Mouse (Mus musculus): ENCODE results near the gene Gpr152. TPM values are rescaled to one million over a fixed set of nuclear protein-coding genes. Genes with fewer than 3 reads are reported as not detected.

Gene Gpr152
- polyA plus RNA-seq, 1 experiment: not detected

- peaks cover 38% of the 10 kb centered on the region for H3K4me1 ChIP-seq (ENCODE audit: control insufficient read depth, insufficient read depth, low read length)
- TF ChIP-seq POLR2A (IDR thresholded peaks at IDR 0.05; ENCODE audit: insufficient read depth, low read depth, low read length): no peak
- TF ChIP-seq CTCF (IDR thresholded peaks at IDR 0.05; ENCODE audit: insufficient read depth, low read depth, low read length): no peak
- peak overlapping the region; percentile 57 for H3K4me3 ChIP-seq (ENCODE audit: insufficient read depth, low read depth, low read length)
- no peak overlapping the region for H3K27ac ChIP-seq (ENCODE audit: insufficient read depth, low read depth, low read length)
- 2% methylated on average over 21 of the region's 21 CpGs for WGBS
Measured at GRCm38 (mm10) chr19:4097441-4097825, 42.2 kb upstream of the Gpr152 start.

GRCm38 (mm10) chr19:4098426-4098825, 41.2 kb upstream of the Gpr152 start:
- 86% methylated on average over 13 of the region's 13 CpGs for WGBS
- Histone ChIP-seq H3K4me1 (ENCODE audit: control insufficient read depth, insufficient read depth, low read length) (peaks cover 47% of the 10 kb centered on the region), H3K27ac (ENCODE audit: insufficient read depth, low read depth, low read length) (no peak overlapping the region), H3K4me3 (ENCODE audit: insufficient read depth, low read depth, low read length) (no peak overlapping the region)
- TF ChIP-seq CTCF (IDR thresholded peaks at IDR 0.05; ENCODE audit: insufficient read depth, low read depth, low read length) (no peak), POLR2A (IDR thresholded peaks at IDR 0.05; ENCODE audit: insufficient read depth, low read depth, low read length) (no peak)

GRCm38 (mm10) chr19:4099056-4099455, 40.5 kb upstream of the Gpr152 start:
- Histone ChIP-seq H3K27ac (ENCODE audit: insufficient read depth, low read depth, low read length) (no peak overlapping the region), H3K4me3 (ENCODE audit: insufficient read depth, low read depth, low read length) (no peak overlapping the region), H3K4me1 (ENCODE audit: control insufficient read depth, insufficient read depth, low read length) (peaks cover 47% of the 10 kb centered on the region)
- 10% methylated on average over 9 of the region's 9 CpGs for WGBS
- peak; percentile 86 for TF ChIP-seq CTCF (IDR thresholded peaks at IDR 0.05; ENCODE audit: insufficient read depth, low read depth, low read length)
- TF ChIP-seq POLR2A (IDR thresholded peaks at IDR 0.05; ENCODE audit: insufficient read depth, low read depth, low read length): no peak

- H3K27ac ChIP-seq (ENCODE audit: insufficient read depth, low read depth, low read length): peak within 1 kb of the TSS; percentile 26; the same call in 1 of the 2 replicates
- WGBS: 5% methylated on average over 53 of the region's 53 CpGs
- TF ChIP-seq CTCF (IDR thresholded peaks at IDR 0.05; ENCODE audit: insufficient read depth, low read depth, low read length): no peak
- TF ChIP-seq POLR2A (IDR thresholded peaks at IDR 0.05; ENCODE audit: insufficient read depth, low read depth, low read length): no peak
Measured at GRCm38 (mm10) chr19:4099837-4100717, 39.5 kb upstream of the Gpr152 start, which contains the start of gene Pitpnm1. Gene Pitpnm1 (plus strand): TSS chr19:4099998.

GRCm38 (mm10) chr19:4100718-4101261, 38.8 kb upstream of the Gpr152 start:
- WGBS: under 1% methylated on average over 52 of the region's 52 CpGs
- TF ChIP-seq CTCF (IDR thresholded peaks at IDR 0.05; ENCODE audit: insufficient read depth, low read depth, low read length) (no peak), POLR2A (IDR thresholded peaks at IDR 0.05; ENCODE audit: insufficient read depth, low read depth, low read length) (peak; percentile 41)
- peak overlapping the region; percentile 57; the same call in 1 of the 2 replicates for H3K27ac ChIP-seq (ENCODE audit: insufficient read depth, low read depth, low read length)
- H3K4me1 ChIP-seq (ENCODE audit: control insufficient read depth, insufficient read depth, low read length): peaks cover 47% of the 10 kb centered on the region
- peak overlapping the region; percentile 73 for H3K4me3 ChIP-seq (ENCODE audit: insufficient read depth, low read depth, low read length)

More at GRCm38 (mm10) chr19:4099837-4100717, 39.5 kb upstream of the Gpr152 start, which contains the start of gene Pitpnm1:
- Histone ChIP-seq H3K4me1 (ENCODE audit: control insufficient read depth, insufficient read depth, low read length) (peaks cover 47% of the 10 kb centered on the region), H3K4me3 (ENCODE audit: insufficient read depth, low read depth, low read length) (peak within 1 kb of the TSS; percentile 73)

- H3K27ac ChIP-seq (ENCODE audit: insufficient read depth, low read depth, low read length): no peak overlapping the region
- WGBS: 55% methylated on average over 6 of the region's 6 CpGs
Measured at GRCm38 (mm10) chr19:4101466-4101865, 38.1 kb upstream of the Gpr152 start.

GRCm38 (mm10) chr19:4102049-4102448, 37.5 kb upstream of the Gpr152 start:
- peak overlapping the region; percentile 73; the same call in 1 of the 2 replicates for H3K4me3 ChIP-seq (ENCODE audit: insufficient read depth, low read depth, low read length)
- WGBS: 88% methylated on average over 2 of the region's 2 CpGs
- no peak overlapping the region for H3K27ac ChIP-seq (ENCODE audit: insufficient read depth, low read depth, low read length)
- H3K4me1 ChIP-seq (ENCODE audit: control insufficient read depth, insufficient read depth, low read length): peaks cover 44% of the 10 kb centered on the region
- TF ChIP-seq POLR2A (IDR thresholded peaks at IDR 0.05; ENCODE audit: insufficient read depth, low read depth, low read length) (no peak), CTCF (IDR thresholded peaks at IDR 0.05; ENCODE audit: insufficient read depth, low read depth, low read length) (no peak)

More at GRCm38 (mm10) chr19:4101466-4101865, 38.1 kb upstream of the Gpr152 start:
- H3K4me3 ChIP-seq (ENCODE audit: insufficient read depth, low read depth, low read length): peak overlapping the region; percentile 73
- TF ChIP-seq POLR2A (IDR thresholded peaks at IDR 0.05; ENCODE audit: insufficient read depth, low read depth, low read length) (no peak), CTCF (IDR thresholded peaks at IDR 0.05; ENCODE audit: insufficient read depth, low read depth, low read length) (no peak)
- peaks cover 45% of the 10 kb centered on the region for H3K4me1 ChIP-seq (ENCODE audit: control insufficient read depth, insufficient read depth, low read length)

- Histone ChIP-seq H3K27ac (ENCODE audit: insufficient read depth, low read depth, low read length) (no peak overlapping the region), H3K4me3 (ENCODE audit: insufficient read depth, low read depth, low read length) (no peak overlapping the region), H3K4me1 (ENCODE audit: control insufficient read depth, insufficient read depth, low read length) (peaks cover 41% of the 10 kb centered on the region)
- TF ChIP-seq CTCF (IDR thresholded peaks at IDR 0.05; ENCODE audit: insufficient read depth, low read depth, low read length) (no peak), POLR2A (IDR thresholded peaks at IDR 0.05; ENCODE audit: insufficient read depth, low read depth, low read length) (no peak)
- WGBS: 95% methylated on average over 12 of the region's 12 CpGs
Measured at GRCm38 (mm10) chr19:4102626-4103025, 37.0 kb upstream of the Gpr152 start.

GRCm38 (mm10) chr19:4103294-4103693, 36.3 kb upstream of the Gpr152 start:
- no peak overlapping the region for H3K27ac ChIP-seq (ENCODE audit: insufficient read depth, low read depth, low read length)
- no peak for TF ChIP-seq CTCF (IDR thresholded peaks at IDR 0.05; ENCODE audit: insufficient read depth, low read depth, low read length)
- TF ChIP-seq POLR2A (IDR thresholded peaks at IDR 0.05; ENCODE audit: insufficient read depth, low read depth, low read length): no peak
- WGBS: 97% methylated on average over 18 of the region's 18 CpGs
- H3K4me3 ChIP-seq (ENCODE audit: insufficient read depth, low read depth, low read length): no peak overlapping the region
- peaks cover 36% of the 10 kb centered on the region for H3K4me1 ChIP-seq (ENCODE audit: control insufficient read depth, insufficient read depth, low read length)

Measured in olfactory bulb, adult 2 months (tissue).